ENCODE assay signal across 15 mouse cellular contexts in the genomic region with DNA sequence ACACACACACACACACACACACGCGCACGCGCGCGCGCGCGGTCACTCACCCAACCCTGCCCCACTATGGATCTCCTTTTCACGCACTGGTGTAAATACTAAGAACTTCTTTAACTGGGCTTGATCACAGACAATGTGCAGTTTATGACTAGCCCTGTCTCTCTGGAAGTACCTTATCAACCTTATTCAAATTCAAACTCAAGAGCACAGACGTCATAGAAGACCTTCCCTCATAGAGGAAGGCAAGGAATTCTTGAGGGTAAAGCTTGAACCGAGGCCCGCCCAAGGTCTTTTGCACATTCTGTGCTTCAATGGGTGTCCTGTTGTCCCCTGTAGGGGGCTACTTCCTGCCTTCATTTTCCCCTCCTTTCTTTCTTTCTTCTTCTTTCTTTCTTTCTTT.
"Had no signal": no experiment of that assay in that cellular context is flagged by ENCODE, and none has a peak within 500 bp of the region (broad histone marks: within the 10 kb centered on the region; RNA-seq: fewer than 3 reads in every experiment).

No protein-coding gene starts in this region.

- ATAC-seq: midbrain, embryonic 16.5 days had no signal

- DNase-seq: lung, adult 18-20 months; lung, embryonic 14.5 days; lung, postnatal 10 days; lung, postnatal 4 days; midbrain, embryonic 14.5 days; right cerebral cortex, postnatal 14 days; thymus, postnatal 36 days had no signal

- H3K27ac ChIP-seq: midbrain, embryonic 10.5 days; midbrain, embryonic 12.5 days; neural tube, embryonic 13.5 days; neural tube, embryonic 15.5 days; stomach, embryonic 15.5 days; stomach, postnatal 0 days had no signal

- H3K4me3 ChIP-seq: midbrain, embryonic 10.5 days; midbrain, embryonic 12.5 days; myocyte; neural tube, embryonic 13.5 days; neural tube, embryonic 15.5 days; stomach, embryonic 15.5 days had no signal

- H3K27me3 ChIP-seq: neural tube, embryonic 13.5 days; neural tube, embryonic 15.5 days; stomach, embryonic 15.5 days had no signal
